Mouse (Mus musculus): ENCODE data around the gene March1.

- TF ChIP-seq CTCF (IDR thresholded peaks at IDR 0.05; ENCODE audit: borderline replicate concordance, extremely low read depth, insufficient read depth, insufficient read length) (no peak), POLR2A (IDR thresholded peaks at IDR 0.05; ENCODE audit: borderline replicate concordance, extremely low read depth, insufficient read depth, insufficient read length, poor library complexity, severe bottlenecking) (no peak)
These were observed 780.1 kb downstream of the March1 start for GRCm38 (mm10) chr8:66397811-66398210.
